Mouse (Mus musculus): ENCODE data around the gene Fnip2.
"Not testable (repeated sequence)": the region's sequence is repeated elsewhere in the genome, so short reads cannot be mapped to it uniquely, and the experiment has no call there.

The Fnip2 gene

GRCm38 (mm10) chr3:79567703-79568362 lies at the start of gene Fnip2:
Gene Fnip2, minus strand, starts transcription at chr3:79567796.
- DNase-seq (ENCODE audit: low spot score): peak; percentile 65

DNA sequence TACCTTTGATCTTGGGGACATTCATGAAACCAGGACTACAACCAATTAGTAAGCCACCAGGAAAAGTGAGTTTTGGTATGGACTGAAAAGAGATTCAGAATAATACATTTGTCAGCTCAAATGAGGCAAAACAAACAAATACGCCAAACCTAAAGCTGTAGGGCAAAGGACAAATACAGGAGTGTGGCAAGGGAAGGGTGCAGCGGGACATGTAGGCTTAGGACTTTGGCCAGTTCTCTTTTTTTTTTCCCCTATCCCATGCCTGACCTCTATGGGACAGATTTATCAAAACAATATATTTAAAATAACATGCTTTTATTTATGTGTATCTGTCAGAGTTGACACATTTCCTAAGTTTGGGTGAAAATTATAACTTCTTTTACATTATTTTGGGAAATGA lies 42.3 kb upstream of the Fnip2 start:
- DNase-seq (ENCODE audit: low spot score): no peak

DNA sequence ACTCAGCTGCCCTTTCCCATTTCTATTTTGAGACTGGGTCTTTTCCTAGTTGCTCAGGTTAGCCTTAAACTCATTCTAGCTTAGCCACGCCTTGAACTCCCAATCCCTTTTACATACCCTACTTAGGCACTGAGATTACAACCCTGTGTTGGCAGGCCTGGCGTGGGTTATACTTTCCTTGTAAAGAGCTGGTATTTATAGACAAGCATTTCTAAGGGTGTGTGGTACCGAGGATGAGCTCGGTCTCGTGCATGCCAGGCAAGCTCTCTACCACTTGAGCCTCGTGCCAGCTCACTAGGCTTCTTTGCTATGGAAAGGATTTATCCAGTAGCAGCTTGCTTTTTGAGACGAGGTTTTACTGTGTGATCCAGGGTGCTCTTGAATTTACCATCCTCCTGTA lies 27.9 kb upstream of the Fnip2 start:
- no peak for DNase-seq (ENCODE audit: low spot score)

- no peak for DNase-seq (ENCODE audit: low spot score)
Measured at GRCm38 (mm10) chr3:79591793-79592471, 24.3 kb upstream of the Fnip2 start.

DNA sequence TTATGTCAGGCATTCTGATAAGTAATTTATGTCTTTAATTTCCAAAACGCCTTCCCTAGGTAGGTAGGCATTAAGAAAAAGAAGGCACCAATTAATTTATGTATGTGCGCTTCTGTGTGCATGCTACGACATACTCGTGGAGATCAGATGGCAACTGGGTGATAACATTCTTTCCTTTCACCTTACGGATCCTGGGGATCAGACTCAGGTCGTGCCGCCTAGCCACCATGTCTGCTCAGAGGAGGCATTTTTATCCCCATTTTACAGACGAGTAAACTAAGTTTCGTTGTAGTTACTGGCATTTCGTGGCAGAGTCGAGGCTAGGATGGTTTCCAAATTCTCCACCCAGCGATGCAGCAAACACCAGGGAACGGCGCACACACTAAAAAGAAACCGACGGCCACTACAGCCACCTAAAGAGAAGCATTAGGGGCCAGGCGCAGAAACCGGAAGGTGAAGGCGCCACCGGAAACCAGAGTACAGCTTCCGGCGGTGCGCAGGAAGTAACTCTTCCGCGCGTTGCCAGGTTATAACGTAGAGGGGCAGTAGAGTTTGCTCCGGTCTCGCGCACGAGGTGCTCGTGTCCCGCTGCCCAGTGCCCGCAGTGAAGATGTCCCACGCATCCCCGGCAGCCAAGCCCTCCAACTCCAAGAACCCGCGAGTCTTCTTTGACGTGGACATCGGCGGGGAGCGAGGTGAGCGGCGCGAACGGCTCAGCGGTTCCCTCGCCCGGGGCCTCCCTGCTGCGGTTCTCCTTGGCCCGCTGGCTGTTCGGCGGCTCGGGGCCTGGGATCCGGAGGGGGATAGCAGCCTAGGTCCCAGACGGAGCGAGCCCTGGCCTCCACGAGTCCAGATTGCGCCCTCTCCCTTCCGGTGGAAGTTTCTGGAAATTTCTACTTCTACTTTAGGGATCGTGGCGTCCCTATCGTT lies 23.5 kb upstream of the Fnip2 start, which contains the start of gene Ppid:
Gene Ppid, plus strand, starts transcription at position 480 of the 930 bp plus-strand sequence.
- peak; percentile 42 for DNase-seq (ENCODE audit: low spot score)

GRCm38 (mm10) chr3:79589671-79590070 lies 22.1 kb upstream of the Fnip2 start:
- no peak for DNase-seq (ENCODE audit: low spot score)

DNA sequence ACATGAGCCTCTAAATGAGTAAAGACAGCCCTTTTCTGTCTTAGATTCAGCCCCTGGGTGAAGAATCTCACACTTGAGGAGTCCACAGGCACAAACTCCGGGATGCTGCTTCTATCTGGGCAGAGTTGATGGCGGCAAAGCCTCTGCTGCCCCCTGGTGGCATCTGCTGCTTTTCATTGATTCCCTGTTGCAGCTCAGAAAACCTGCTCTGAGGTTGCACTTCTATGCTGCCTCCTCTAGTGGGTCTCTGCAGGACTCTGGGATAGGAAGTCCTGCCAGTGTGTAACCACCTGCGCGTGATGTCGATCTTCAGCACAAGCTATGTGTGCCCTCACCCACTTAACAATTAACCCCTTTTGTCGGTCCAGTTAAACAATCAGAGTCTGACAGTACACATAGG lies 19.2 kb upstream of the Fnip2 start:
- peak; percentile 76 for DNase-seq (ENCODE audit: low spot score)

GRCm38 (mm10) chr3:79579891-79580575 lies 12.4 kb upstream of the Fnip2 start:
- no peak for DNase-seq (ENCODE audit: low spot score)

- DNase-seq (ENCODE audit: low spot score): no peak
Measured at GRCm38 (mm10) chr3:79578164-79578563, 10.6 kb upstream of the Fnip2 start.

- DNase-seq (ENCODE audit: low spot score): no peak
Measured at GRCm38 (mm10) chr3:79577606-79578005, 10.0 kb upstream of the Fnip2 start.

DNA sequence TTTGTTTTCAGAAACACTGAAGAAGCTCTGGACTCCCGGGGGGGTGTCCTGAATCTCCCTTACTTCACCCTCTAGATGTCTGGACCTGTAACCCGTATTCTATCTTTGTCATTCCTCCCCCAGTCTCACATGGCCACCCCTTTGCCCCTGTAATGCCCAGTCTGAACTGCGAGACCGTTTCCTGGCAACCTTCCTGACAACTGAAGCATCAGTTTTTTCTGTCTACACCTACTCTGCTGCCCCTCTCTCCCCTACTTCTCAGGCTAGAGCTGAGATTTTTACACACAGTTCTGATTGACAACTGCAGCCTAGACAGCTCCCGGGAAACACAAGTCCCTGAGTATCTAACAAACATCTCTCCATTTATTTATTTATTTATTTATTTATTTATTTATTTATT lies 9.3 kb upstream of the Fnip2 start:
- no peak for DNase-seq (ENCODE audit: low spot score)

DNA sequence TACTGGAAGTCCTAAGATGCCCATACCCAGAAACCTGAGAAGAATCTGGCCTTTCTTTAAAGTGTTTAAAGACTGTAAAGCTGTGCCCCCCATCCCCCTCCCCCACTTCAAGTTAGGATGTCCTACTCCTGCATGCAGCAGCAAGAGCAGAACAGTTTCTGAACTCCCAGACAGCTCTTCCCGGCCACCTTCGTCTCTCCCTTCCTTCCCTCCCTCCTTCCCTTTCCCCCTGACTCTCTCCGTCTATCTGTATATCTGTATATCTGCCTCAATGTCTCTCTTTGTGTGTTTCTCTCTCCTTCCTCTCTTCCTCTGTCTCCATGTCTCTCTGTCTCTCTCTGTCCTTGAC lies 8.8 kb upstream of the Fnip2 start:
- DNase-seq (ENCODE audit: low spot score): no peak

DNA sequence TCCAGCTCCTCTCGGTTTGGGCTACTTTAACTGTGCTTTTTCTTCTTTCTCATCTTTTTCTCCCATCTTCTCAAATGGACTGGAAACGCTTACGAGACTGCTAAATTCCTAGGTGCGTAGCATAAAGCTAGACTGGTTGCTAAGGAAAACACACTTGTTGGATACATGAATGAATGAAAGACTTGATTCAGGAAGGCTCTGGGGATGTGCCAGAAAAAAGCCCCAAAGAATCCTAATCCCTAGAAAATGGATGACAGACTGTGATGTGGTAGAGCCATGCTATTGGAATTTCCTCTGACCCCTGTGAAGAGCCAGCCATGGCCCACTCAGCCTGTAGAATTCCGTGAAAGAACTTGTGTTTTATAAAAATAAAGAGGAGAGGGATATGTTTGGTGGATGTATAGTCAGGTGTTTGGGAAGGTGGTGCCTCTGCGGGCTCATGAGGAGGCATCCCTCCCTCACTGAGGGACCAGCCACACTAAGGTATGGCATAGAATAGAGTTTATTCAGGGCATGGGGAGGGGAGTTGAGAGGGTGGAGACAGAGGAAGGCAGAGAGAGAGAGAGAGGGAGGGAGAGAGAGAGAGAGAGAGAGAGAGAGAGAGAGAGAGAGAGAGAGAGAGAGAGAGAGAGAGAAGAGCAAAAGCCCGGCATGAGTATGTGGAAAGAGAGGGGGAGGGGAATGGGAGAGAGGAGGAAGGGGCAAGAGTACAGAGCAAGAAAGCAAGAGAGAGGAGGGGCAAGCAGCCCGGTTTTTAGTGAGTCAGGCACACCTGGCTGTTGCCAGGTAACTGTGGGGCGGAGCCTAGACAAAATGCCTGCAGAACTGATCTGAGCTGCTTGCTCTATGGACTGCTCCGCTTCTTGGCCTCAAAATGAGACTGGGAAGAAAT lies 8.2 kb upstream of the Fnip2 start:
- no peak for DNase-seq (ENCODE audit: low spot score)

DNA sequence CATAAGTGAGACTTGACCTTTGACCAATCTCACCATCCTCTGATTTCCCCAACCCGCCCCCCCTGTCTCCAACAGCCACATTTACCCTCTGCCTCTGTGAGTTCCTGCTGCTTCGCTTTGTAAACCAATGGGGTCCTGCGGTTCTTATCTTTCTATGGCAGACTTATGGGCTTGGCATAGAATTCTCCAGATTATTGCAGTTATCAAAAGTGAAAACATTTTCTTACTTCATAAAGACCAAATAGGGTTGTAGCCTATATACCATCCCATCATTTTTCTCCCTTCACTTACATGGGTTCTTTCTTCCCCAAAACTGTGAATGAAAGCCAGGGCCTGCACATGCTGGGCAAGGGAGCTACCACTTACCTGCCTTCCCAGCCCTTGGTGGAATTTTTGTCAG lies 6.7 kb upstream of the Fnip2 start:
- no peak for DNase-seq (ENCODE audit: low spot score)

DNA sequence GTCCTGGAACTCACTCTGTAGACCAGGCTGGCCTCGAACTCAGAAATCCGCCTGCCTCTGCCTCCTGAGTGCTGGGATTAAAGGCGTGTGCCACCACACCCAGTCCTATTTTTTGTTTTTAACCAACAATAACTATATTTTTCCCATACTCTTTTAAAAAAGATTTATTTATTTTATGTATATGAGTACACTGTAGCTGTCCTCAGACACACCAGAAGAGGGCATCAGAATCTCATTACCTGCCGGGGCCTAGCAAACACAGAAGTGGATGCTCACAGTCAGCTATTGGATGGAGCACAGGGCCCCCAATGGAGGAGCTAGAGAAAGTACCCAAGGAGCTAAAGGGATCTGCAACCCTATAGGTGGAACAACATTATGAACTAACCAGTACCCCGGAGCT lies 5.8 kb upstream of the Fnip2 start:
- not testable (repeated sequence) for DNase-seq (ENCODE audit: low spot score)

- no peak for DNase-seq (ENCODE audit: low spot score)
Measured at GRCm38 (mm10) chr3:79572399-79572798, 4.8 kb upstream of the Fnip2 start.

DNA sequence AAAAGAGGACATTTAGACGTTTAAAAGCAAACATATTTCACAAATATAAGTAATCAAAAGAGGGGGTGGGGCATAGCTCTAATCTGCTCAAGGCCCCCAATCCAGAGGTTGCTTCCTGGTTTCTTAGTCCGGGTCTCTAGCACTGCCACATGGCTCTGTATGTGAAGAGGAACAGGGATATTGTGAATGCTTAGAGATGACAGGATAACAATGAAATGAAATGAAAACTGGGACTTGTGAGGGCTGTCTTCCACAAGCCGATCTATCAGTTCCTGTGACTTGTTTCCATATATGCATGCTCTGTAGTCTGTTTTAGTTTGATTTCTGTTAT lies 1.7 kb upstream of the Fnip2 start:
- no peak for DNase-seq (ENCODE audit: low spot score)

GRCm38 (mm10) chr3:79568629-79569350 lies 1.2 kb upstream of the Fnip2 start:
- DNase-seq (ENCODE audit: low spot score): no peak

DNA sequence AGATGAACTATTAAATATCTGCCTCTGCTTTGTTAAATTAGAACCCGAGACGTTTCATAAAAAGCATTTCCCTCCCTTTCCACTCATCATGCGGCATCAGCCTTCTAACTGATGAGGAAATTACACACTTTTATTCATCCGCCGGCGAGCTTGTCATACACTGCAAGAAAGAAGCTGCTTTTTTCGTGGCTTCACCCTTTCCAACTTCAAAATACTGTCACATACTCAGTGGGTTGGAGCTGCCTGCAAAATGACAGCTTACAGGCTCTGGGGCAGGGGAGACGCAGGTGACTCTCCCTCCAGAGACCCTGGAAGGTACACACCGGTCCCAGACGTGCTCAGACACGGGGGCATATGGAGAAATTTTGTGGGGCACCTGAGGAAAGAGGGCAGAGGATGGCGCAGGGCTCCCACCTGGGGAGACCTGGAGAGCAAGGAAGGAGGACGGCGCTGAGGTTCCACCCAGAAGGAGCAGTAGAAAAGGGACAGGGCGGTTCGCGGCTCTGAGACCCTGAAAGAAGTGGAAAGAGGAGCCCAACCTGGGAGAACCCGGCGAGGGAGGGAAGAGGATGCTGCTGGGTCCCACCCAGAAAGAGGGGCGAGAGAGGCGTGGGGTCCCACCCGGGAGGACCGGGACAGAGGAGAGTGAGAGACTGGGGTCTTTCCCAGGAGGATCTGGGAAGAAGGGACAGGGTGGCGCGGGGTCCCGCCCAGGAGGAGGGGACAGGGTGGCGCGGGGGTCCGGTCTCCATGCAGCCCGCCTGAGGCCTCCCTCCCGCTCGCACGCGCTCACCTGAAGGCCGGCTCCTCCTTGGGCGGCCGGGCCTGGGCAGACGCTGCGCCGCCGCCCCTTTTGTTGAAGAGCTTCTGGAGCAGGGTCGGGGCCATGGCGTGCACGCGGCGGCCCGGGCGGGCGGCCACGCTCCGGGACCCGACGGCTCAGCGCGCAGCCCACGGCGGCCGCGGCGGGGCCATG lies 592 bp downstream of the Fnip2 start:
- no peak for DNase-seq (ENCODE audit: low spot score)
